Mouse (Mus musculus): ENCODE results near the gene Nmrk2. TPM values are rescaled to one million over a fixed set of nuclear protein-coding genes. Genes with fewer than 3 reads are reported as not detected.
"Not testable (repeated sequence)": the region's sequence is repeated elsewhere in the genome, so short reads cannot be mapped to it uniquely, and the experiment has no call there.

The Nmrk2 gene
- polyA plus RNA-seq, 1 experiment from 2014 or later = not detected

- Histone ChIP-seq H3K9me3 (no peaks in the 10 kb centered on the region), H3K4me2 (replicated peaks) (no peak overlapping the region), H3K4me3 (no peak overlapping the region), H3K27me3 (no peaks in the 10 kb centered on the region), H3K36me3 (peaks cover 71% of the 10 kb centered on the region), H3K27ac (replicated peaks) (no peak overlapping the region; the same call in 1 of the 2 replicates), H3K4me1 (peaks cover 42% of the 10 kb centered on the region), H3K9ac (replicated peaks) (0 out of 2 replicates have a peak overlapping the region, but pooled peaks have one; percentile 20)
- WGBS = 91% methylated on average over 13 of the region's 13 CpGs
- no peak for ATAC-seq (ENCODE audit: low FRiP score, low read depth)
Measured at GRCm38 (mm10) chr10:81180946-81181345, 20.9 kb downstream of the Nmrk2 start.

GRCm38 (mm10) chr10:81179451-81180342 is 22.2 kb downstream of the Nmrk2 start:
- Histone ChIP-seq H3K27me3 (no peaks in the 10 kb centered on the region), H3K9me3 (no peaks in the 10 kb centered on the region), H3K36me3 (peaks cover 60% of the 10 kb centered on the region), H3K27ac (replicated peaks) (no peak overlapping the region), H3K9ac (replicated peaks) (no peak overlapping the region; the same call in 1 of the 2 replicates), H3K4me3 (no peak overlapping the region), H3K4me2 (replicated peaks) (no peak overlapping the region), H3K4me1 (peaks cover 51% of the 10 kb centered on the region)
- 90% methylated on average over 32 of the region's 32 CpGs for WGBS
- no peak for ATAC-seq (ENCODE audit: low FRiP score, low read depth)

- ATAC-seq (ENCODE audit: low FRiP score, low read depth) = no peak
- Histone ChIP-seq H3K36me3 (peaks cover 52% of the 10 kb centered on the region), H3K4me3 (no peak overlapping the region), H3K27me3 (no peaks in the 10 kb centered on the region), H3K27ac (replicated peaks) (no peak overlapping the region), H3K4me1 (peaks cover 56% of the 10 kb centered on the region), H3K9ac (replicated peaks) (no peak overlapping the region), H3K4me2 (replicated peaks) (no peak overlapping the region), H3K9me3 (no peaks in the 10 kb centered on the region)
- WGBS = 95% methylated on average over 11 of the region's 11 CpGs
Measured at GRCm38 (mm10) chr10:81178927-81179326, 22.9 kb downstream of the Nmrk2 start.

- Histone ChIP-seq H3K9ac (replicated peaks) (peak overlapping the region; percentile 99), H3K27me3 (no peaks in the 10 kb centered on the region), H3K27ac (replicated peaks) (peak overlapping the region; percentile 93; the same call in 1 of the 2 replicates), H3K4me1 (peaks cover 58% of the 10 kb centered on the region), H3K4me2 (replicated peaks) (peak overlapping the region; percentile 95), H3K4me3 (peak overlapping the region; percentile 99), H3K9me3 (no peaks in the 10 kb centered on the region), H3K36me3 (peaks cover 52% of the 10 kb centered on the region)
- WGBS = 72% methylated on average over 14 of the region's 14 CpGs
- no peak for ATAC-seq (ENCODE audit: low FRiP score, low read depth)
Measured at GRCm38 (mm10) chr10:81177958-81178712, 23.7 kb downstream of the Nmrk2 start.

GRCm38 (mm10) chr10:81177491-81177925 is 24.3 kb downstream of the Nmrk2 start:
- no peak for ATAC-seq (ENCODE audit: low FRiP score, low read depth)
- peak overlapping the region; percentile 99 for H3K9ac ChIP-seq (replicated peaks)
- H3K27ac ChIP-seq (replicated peaks) = peak overlapping the region; percentile 93
- peak overlapping the region; percentile 99 for H3K4me3 ChIP-seq
- H3K27me3 ChIP-seq = no peaks in the 10 kb centered on the region
- H3K4me1 ChIP-seq = peaks cover 61% of the 10 kb centered on the region
- peaks cover 52% of the 10 kb centered on the region for H3K36me3 ChIP-seq
- 19% methylated on average over 16 of the region's 16 CpGs for WGBS
- peak overlapping the region; percentile 95 for H3K4me2 ChIP-seq (replicated peaks)
- H3K9me3 ChIP-seq = no peaks in the 10 kb centered on the region

GRCm38 (mm10) chr10:81176466-81177271 is 25.2 kb downstream of the Nmrk2 start, which contains the start of gene Eef2:
Eef2 (plus strand) TSS chr10:81176631.
- Histone ChIP-seq H3K27ac (replicated peaks) (peak within 1 kb of the TSS; percentile 93), H3K9ac (replicated peaks) (peak within 1 kb of the TSS; percentile 99), H3K27me3 (no peaks in the 10 kb centered on the region), H3K4me3 (peak within 1 kb of the TSS; percentile 99), H3K36me3 (peaks cover 44% of the 10 kb centered on the region), H3K4me2 (replicated peaks) (peak within 1 kb of the TSS; percentile 95), H3K4me1 (peaks cover 53% of the 10 kb centered on the region), H3K9me3 (no peaks in the 10 kb centered on the region)
- WGBS = under 1% methylated on average over 77 of the region's 77 CpGs
- peak; percentile 80 for ATAC-seq (ENCODE audit: low FRiP score, low read depth)

GRCm38 (mm10) chr10:81175936-81176465 is 25.9 kb downstream of the Nmrk2 start:
- Histone ChIP-seq H3K9ac (replicated peaks) (peak overlapping the region; percentile 99; the same call in 1 of the 2 replicates), H3K27me3 (no peaks in the 10 kb centered on the region), H3K4me1 (peaks cover 51% of the 10 kb centered on the region), H3K4me2 (replicated peaks) (peak overlapping the region; percentile 52), H3K36me3 (peaks cover 38% of the 10 kb centered on the region), H3K4me3 (peak overlapping the region; percentile 99), H3K9me3 (no peaks in the 10 kb centered on the region), H3K27ac (replicated peaks) (peak overlapping the region; percentile 93)
- 11% methylated on average over 13 of the region's 13 CpGs for WGBS
- ATAC-seq (ENCODE audit: low FRiP score, low read depth) = no peak; the same call in 1 of the 2 replicates

GRCm38 (mm10) chr10:81175345-81175701 is 26.5 kb downstream of the Nmrk2 start:
- H3K27me3 ChIP-seq; ATAC-seq (ENCODE audit: low FRiP score, low read depth); H3K9me3 ChIP-seq; H3K9ac ChIP-seq (replicated peaks): not testable (repeated sequence)
- peak overlapping the region; percentile 93 for H3K27ac ChIP-seq (replicated peaks)
- peaks cover 31% of the 10 kb centered on the region for H3K36me3 ChIP-seq
- peaks cover 51% of the 10 kb centered on the region for H3K4me1 ChIP-seq
- WGBS = 10% methylated on average over 4 of the region's 4 CpGs
- H3K4me2 ChIP-seq (replicated peaks) = peak overlapping the region; percentile 61
- peak overlapping the region; percentile 42; the same call in 1 of the 2 replicates for H3K4me3 ChIP-seq

GRCm38 (mm10) chr10:81174617-81175344 is 27.1 kb downstream of the Nmrk2 start:
- peak; percentile 64 for ATAC-seq (ENCODE audit: low FRiP score, low read depth)
- peaks cover 51% of the 10 kb centered on the region for H3K4me1 ChIP-seq

GRCm38 (mm10) chr10:81173132-81173531 is 28.7 kb downstream of the Nmrk2 start:
- H3K36me3 ChIP-seq = peaks cover 9% of the 10 kb centered on the region
- whole genome bisulfite sequencing = 4% methylated on average over 21 of the region's 21 CpGs
- peak overlapping the region; percentile 93 for H3K27ac ChIP-seq (replicated peaks)
- no peaks in the 10 kb centered on the region for H3K9me3 ChIP-seq
- H3K27me3 ChIP-seq = no peaks in the 10 kb centered on the region
- peak overlapping the region; percentile 41 for H3K4me2 ChIP-seq (replicated peaks)
- H3K9ac ChIP-seq (replicated peaks) = peak overlapping the region; percentile 49; the same call in 1 of the 2 replicates
- peak overlapping the region; percentile 17; the same call in 1 of the 2 replicates for H3K4me3 ChIP-seq
- ATAC-seq (ENCODE audit: low FRiP score, low read depth) = peak; percentile 27
- peaks cover 48% of the 10 kb centered on the region for H3K4me1 ChIP-seq

More at GRCm38 (mm10) chr10:81174617-81175344, 27.1 kb downstream of the Nmrk2 start:
- no peaks in the 10 kb centered on the region for H3K27me3 ChIP-seq
- H3K4me2 ChIP-seq (replicated peaks) = peak overlapping the region; percentile 61
- peak overlapping the region; percentile 50 for H3K9ac ChIP-seq (replicated peaks)
- peak overlapping the region; percentile 42 for H3K4me3 ChIP-seq
- H3K9me3 ChIP-seq = no peaks in the 10 kb centered on the region
- WGBS = under 1% methylated on average over 29 of the region's 29 CpGs
- peak overlapping the region; percentile 93 for H3K27ac ChIP-seq (replicated peaks)
- peaks cover 26% of the 10 kb centered on the region for H3K36me3 ChIP-seq
